Mouse (Mus musculus) heart, postnatal 0 days (tissue): Measurements from ENCODE around the gene Cacnb1. TPM values are rescaled to one million over a fixed set of nuclear protein-coding genes. Genes with fewer than 3 reads are reported as not detected.

Source experiments
- ATAC-seq: fragments of 200-750 bp; cut with Nextera tagmentation; 2 replicates; pipeline ENCODE4 v1.8.0; 2017; ENCODE audit warnings: low read depth, moderate number of reproducible peaks, moderate library complexity; ENCODE audit not compliant: insufficient read depth
- DNase-seq: peaks from one replicate; pipeline ENCODE4 v3.0.0-alpha.2; 2016; ENCODE audit warnings: low spot score
- H3K27ac ChIP-seq: fragments of 300-500 bp; sonication (generic); 2 replicates; pipeline ENCODE4 v1.5.1; 2014; ENCODE audit warnings: low read depth, mild to moderate bottlenecking
- H3K27me3 ChIP-seq: fragments of 300-500 bp; sonication (generic); 2 replicates; pipeline ENCODE4 v1.6.1; 2014; ENCODE audit warnings: low read length, mixed read lengths; ENCODE audit not compliant: control insufficient read depth, insufficient read depth
- H3K36me3 ChIP-seq: fragments of 300-500 bp; sonication (generic); replicated peaks from 2 replicates; pipeline ENCODE4 v1.6.1; 2014; ENCODE audit warnings: low read length, mixed read lengths; ENCODE audit not compliant: control insufficient read depth, insufficient read depth
- H3K4me1 ChIP-seq: fragments of 300-500 bp; sonication (generic); 2 replicates; pipeline ENCODE4 v1.6.1; 2014; ENCODE audit warnings: antibody characterized with exemption; ENCODE audit not compliant: control insufficient read depth, insufficient read depth
- H3K4me2 ChIP-seq: fragments of 300-500 bp; sonication (generic); 2 replicates; pipeline ENCODE4 v1.6.1; 2014; ENCODE audit warnings: low read depth, mild to moderate bottlenecking, low read length, moderate library complexity
- H3K4me3 ChIP-seq: fragments of 300-500 bp; sonication (generic); 2 replicates; pipeline ENCODE4 v1.5.1; 2014; ENCODE audit warnings: low read depth, low read length
- H3K9ac ChIP-seq: fragments of 300-500 bp; sonication (generic); replicated peaks from 2 replicates; pipeline ENCODE4 v1.6.1; 2014; ENCODE audit warnings: low read depth, low read length, mixed read lengths
- H3K9me3 ChIP-seq: fragments of 300-500 bp; sonication (generic); replicated peaks from 2 replicates; pipeline ENCODE4 v1.6.1; 2016; ENCODE audit warnings: low read length; ENCODE audit not compliant: control insufficient read depth
- CTCF ChIP-seq: IDR thresholded peaks from 2 replicates; pipeline ENCODE4 v1.5.1; 2016; ENCODE audit warnings: antibody characterized with exemption, control low read depth, low read depth
- EP300 ChIP-seq: IDR thresholded peaks from 2 replicates; pipeline ENCODE4 v1.6.1; 2016; ENCODE audit warnings: antibody characterized with exemption, low read depth
- WGBS: fragments of 180-500 bp; shearing (Covaris S2); extraction: QIAGEN DNeasy Blood & Tissue Kit; methylation state at CpG from one replicate; pipeline ENCODE4 v1.1.7; 2014; 5-methylcytosine and 5-hydroxymethylcytosine counted together
- microRNA-seq: library from miRNA; unstranded; fragments of <30 nt; microRNA quantifications from one replicate; pipeline ENCODE4, GENCODE M21; 2016
- polyA plus RNA-seq: library from polyadenylated mRNA; unstranded; fragments of >200 nt; fragmentation: Nextera tagmentation; extraction: Ambion mirVana; gene quantifications from 2 replicates; pipeline ENCODE4 v1.2.1, GENCODE M21; 2015
- total RNA-seq: library from RNA; depleted of rRNA; stranded (reverse); fragments of >200 nt; gene quantifications from 2 replicates; pipeline ENCODE4 v1.2.3, GENCODE M21; 2014; ENCODE audit warnings: low replicate concordance; rRNA removed

Cacnb1 gene
- total and polyA plus RNA-seq, 2 experiments from 2014 or later = 5.2 to 5.5 TPM

DNA sequence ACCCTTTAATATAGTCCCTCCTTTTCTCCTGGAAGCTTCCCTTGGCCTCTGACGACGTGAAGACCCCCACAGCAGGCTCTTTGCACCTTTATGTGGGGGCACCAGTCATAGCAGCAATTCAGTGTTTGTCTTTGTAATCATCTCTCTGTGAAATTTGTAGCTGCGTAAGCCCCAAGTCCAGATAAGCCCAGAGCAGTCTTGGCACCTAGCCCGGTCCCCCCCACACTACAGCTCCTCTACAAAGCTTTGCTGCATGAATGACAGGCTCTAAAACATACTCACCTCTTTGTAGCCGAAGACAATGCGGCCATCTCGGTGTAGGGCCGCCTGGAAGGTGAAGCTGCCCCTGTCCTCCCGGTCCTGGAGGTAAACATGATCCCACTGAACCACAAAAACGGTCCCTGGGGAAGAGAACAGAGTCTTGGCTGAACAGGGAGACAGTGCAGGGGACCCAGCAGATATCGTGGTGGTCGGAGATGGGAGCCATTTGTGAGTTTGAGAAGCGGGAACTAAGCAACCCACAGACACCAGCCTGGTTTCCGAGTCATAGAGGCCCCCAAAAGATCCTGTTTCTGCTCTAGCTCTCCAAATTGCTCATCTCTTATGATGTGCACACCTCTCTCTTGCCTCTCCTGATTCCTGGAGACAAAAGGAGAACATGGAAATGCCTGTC, 68.2 kb downstream of the Cacnb1 start:
- peak; percentile 26 for DNase-seq
- no peak overlapping the region for H3K4me2 ChIP-seq
- 26% methylated on average over 14 of the region's 14 CpGs for WGBS

DNA sequence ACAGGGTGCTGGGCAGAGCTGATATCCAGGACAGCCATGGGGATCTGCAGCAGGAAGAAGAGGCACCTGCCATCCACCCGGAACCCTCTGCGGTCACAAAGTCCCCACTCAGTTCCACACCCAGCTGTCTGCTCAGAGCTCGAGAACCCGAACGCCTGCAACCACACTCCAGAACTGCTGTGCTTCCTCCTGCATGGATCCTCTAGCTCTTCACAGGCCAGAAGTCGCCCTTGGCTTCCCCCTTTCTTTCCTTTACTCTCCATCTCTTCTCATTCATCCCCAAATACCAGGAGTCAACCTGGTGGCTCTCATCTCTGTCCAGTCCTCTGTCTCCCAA, 68.9 kb downstream of the Cacnb1 start:
- H3K27me3 ChIP-seq = no peaks in the 10 kb centered on the region
- no peak overlapping the region for H3K4me3 ChIP-seq
- 0 out of 2 replicates have a peak, but pooled peaks cover 5% of the 10 kb centered on the region for H3K4me1 ChIP-seq
- TF ChIP-seq CTCF (no peak), EP300 (no peak)
- H3K4me2 ChIP-seq = no peak overlapping the region
- H3K27ac ChIP-seq = no peak overlapping the region
- H3K9ac ChIP-seq = no peak overlapping the region
- DNase-seq (no peak), ATAC-seq (no peak)
- WGBS = 78% methylated on average over 6 of the region's 6 CpGs
- H3K36me3 ChIP-seq = no peaks in the 10 kb centered on the region
- H3K9me3 ChIP-seq = no peaks in the 10 kb centered on the region

More for the DNA sequence above, 68.2 kb downstream of the Cacnb1 start:
- H3K9me3 ChIP-seq = no peaks in the 10 kb centered on the region
- no peaks in the 10 kb centered on the region for H3K27me3 ChIP-seq
- no peaks in the 10 kb centered on the region for H3K36me3 ChIP-seq
- no peak overlapping the region for H3K4me3 ChIP-seq
- no peak overlapping the region for H3K27ac ChIP-seq
- TF ChIP-seq CTCF = no peak
- TF ChIP-seq EP300 = no peak
- H3K4me1 ChIP-seq = 0 out of 2 replicates have a peak, but pooled peaks cover 5% of the 10 kb centered on the region
- ATAC-seq = no peak
- no peak overlapping the region for H3K9ac ChIP-seq

DNA sequence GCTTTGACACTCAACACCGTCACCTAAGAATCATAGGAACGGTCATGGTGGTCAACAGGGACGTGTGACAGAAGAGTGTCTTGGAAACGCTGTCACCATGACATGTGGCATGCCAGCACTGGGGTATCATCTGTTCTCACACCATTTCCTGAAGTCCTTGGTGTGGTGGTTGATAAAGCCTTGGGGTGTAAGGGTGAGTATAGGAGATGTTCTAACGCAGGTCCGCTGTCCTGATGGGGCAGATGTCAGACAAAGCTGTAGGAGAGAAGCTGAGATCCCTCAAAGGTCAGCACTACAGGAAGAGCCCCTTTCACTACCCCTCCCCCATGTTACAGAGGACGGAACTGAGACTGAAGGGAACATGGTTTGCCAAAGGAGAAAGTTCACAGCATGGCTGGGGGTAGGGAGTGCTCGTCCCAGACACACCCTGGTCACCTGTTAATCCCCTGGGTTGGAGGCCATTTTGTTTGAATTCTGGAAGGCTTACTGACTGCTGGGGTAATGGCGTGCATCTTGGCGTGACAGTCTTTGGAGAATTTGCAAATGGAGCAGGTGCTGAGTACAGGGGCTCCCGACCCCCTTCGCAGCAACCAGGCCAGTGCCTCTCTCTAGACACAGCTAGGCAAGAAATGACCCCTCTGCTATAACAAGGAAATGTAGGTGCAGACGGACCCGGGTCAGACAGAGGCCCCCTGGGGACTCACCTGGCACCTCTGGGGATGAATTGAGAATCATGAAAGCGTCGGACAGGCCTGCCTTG, 69.5 kb downstream of the Cacnb1 start:
- Histone ChIP-seq H3K4me3 (no peak overlapping the region), H3K4me2 (no peak overlapping the region), H3K36me3 (no peaks in the 10 kb centered on the region), H3K4me1 (0 out of 2 replicates have a peak, but pooled peaks cover 5% of the 10 kb centered on the region), H3K27ac (no peak overlapping the region), H3K27me3 (no peaks in the 10 kb centered on the region), H3K9me3 (no peaks in the 10 kb centered on the region), H3K9ac (no peak overlapping the region)
- ATAC-seq (no peak), DNase-seq (no peak)
- no peak for TF ChIP-seq CTCF
- TF ChIP-seq EP300 = no peak
- 74% methylated on average over 16 of the region's 16 CpGs for WGBS

DNA sequence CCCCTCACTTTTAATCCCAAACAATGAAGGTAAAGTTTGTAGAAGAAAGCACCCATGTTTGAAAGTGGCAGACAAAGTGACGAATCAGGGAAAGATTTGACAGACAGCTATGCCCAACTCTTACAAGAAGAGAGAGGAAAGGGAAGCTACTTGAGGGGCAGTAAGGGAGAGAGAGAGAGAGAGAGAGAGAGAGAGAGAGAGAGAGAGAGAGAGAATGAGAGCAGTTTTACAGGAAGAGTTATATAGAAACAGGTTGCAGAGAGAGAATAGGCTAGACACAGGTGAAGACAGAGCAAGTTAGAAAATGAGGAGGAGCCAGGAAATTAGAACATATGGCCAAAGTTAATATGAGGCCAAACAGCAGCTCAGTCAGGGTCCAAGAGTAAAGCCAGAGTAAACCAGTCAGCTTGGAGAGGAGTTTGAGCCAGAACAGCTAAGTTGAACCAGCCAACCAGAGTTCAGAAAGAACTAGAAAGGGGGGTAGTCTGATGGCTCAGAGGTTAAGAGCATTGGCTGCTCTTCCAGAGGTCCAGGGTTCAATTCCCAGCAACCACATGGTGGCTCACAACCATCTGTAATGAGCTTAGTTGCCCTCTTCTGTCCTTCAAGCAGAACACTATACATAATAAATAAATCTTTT, 70.3 kb downstream of the Cacnb1 start:
- no peak overlapping the region for H3K9ac ChIP-seq
- no peaks in the 10 kb centered on the region for H3K36me3 ChIP-seq
- DNase-seq (no peak), ATAC-seq (no peak)
- no peak overlapping the region for H3K27ac ChIP-seq
- no peak overlapping the region for H3K4me2 ChIP-seq
- WGBS = 87% methylated on average over 1 of the region's 1 CpGs
- H3K4me3 ChIP-seq = no peak overlapping the region
- no peak for TF ChIP-seq CTCF
- no peak for TF ChIP-seq EP300
- H3K27me3 ChIP-seq = no peaks in the 10 kb centered on the region
- 0 out of 2 replicates have a peak, but pooled peaks cover 5% of the 10 kb centered on the region for H3K4me1 ChIP-seq
- H3K9me3 ChIP-seq = no peaks in the 10 kb centered on the region

Small RNAs within 50 kb of the gene (microRNA-seq; reads per million reads assigned to microRNA genes)
- not detected for gene Gm27597

Other genes with a start within 250 kb of the Cacnb1 start
- gene 1700001P01Rik, start 247.1 kb downstream of the Cacnb1 start, total RNA-seq = not detected in 2 replicates
- not detected in 2 replicates for gene 1700001P01Rik, start 247.1 kb downstream of the Cacnb1 start, polyA plus RNA-seq
- 192 and 208 TPM in 2 replicates for gene Rpl23, start 240.6 kb downstream of the Cacnb1 start, total RNA-seq
- gene Rpl23, start 240.6 kb downstream of the Cacnb1 start, polyA plus RNA-seq = 394 and 409 TPM in 2 replicates
- gene Lasp1, start 224.0 kb downstream of the Cacnb1 start, total RNA-seq = 34.2 and 45.7 TPM in 2 replicates
- gene Lasp1, start 224.0 kb downstream of the Cacnb1 start, polyA plus RNA-seq = 26.5 and 27.8 TPM in 2 replicates
- 0.23 and 1.4 TPM in 2 replicates for gene B230217C12Rik, start 182.3 kb downstream of the Cacnb1 start, total RNA-seq
- 0.97 and 1.6 TPM in 2 replicates for gene B230217C12Rik, start 182.3 kb downstream of the Cacnb1 start, polyA plus RNA-seq
- gene Fbxo47, start 138.9 kb downstream of the Cacnb1 start, total RNA-seq = 7.1 and 9.9 TPM in 2 replicates
- 0.63 and 0.70 TPM in 2 replicates for gene Fbxo47, start 138.9 kb downstream of the Cacnb1 start, polyA plus RNA-seq
- 0.39 and 2.6 TPM in 2 replicates for gene Plxdc1, start 36.6 kb downstream of the Cacnb1 start, total RNA-seq
- gene Plxdc1, start 36.6 kb downstream of the Cacnb1 start, polyA plus RNA-seq = 2.1 TPM in 2 replicates
- gene Arl5c, start 26.9 kb downstream of the Cacnb1 start, total RNA-seq = 4.3 TPM in 1 of 2 replicates, not detected in the other
- gene Arl5c, start 26.9 kb downstream of the Cacnb1 start, polyA plus RNA-seq = 2.9 TPM in 2 replicates
- 604 and 622 TPM in 2 replicates for gene Rpl19, start 3.7 kb upstream of the Cacnb1 start, total RNA-seq
- 588 TPM in 2 replicates for gene Rpl19, start 3.7 kb upstream of the Cacnb1 start, polyA plus RNA-seq
- gene Stac2, start 30.4 kb upstream of the Cacnb1 start, total RNA-seq = 0.15 TPM in 1 of 2 replicates, not detected in the other
- 0.04 and 0.11 TPM in 2 replicates for gene Stac2, start 30.4 kb upstream of the Cacnb1 start, polyA plus RNA-seq
- gene Fbxl20, start 127.4 kb upstream of the Cacnb1 start, total RNA-seq = 8.8 and 12.5 TPM in 2 replicates
- gene Fbxl20, start 127.4 kb upstream of the Cacnb1 start, polyA plus RNA-seq = 8.6 and 8.8 TPM in 2 replicates
- 29.2 and 41.4 TPM in 2 replicates for gene Med1, start 170.3 kb upstream of the Cacnb1 start, total RNA-seq
- gene Med1, start 170.3 kb upstream of the Cacnb1 start, polyA plus RNA-seq = 36.7 and 38.1 TPM in 2 replicates
- 18.4 and 25.8 TPM in 2 replicates for gene Cdk12, start 180.0 kb upstream of the Cacnb1 start, total RNA-seq
- 3.9 and 4.2 TPM in 2 replicates for gene Cdk12, start 180.0 kb upstream of the Cacnb1 start, polyA plus RNA-seq